Mouse (Mus musculus) neural tube, embryonic 12.5 days (tissue): ENCODE data around the gene Topaz1. TPM values are rescaled to one million over a fixed set of nuclear protein-coding genes. Genes with fewer than 3 reads are reported as not detected.

Experiments
- polyA plus RNA-seq: library from polyadenylated mRNA; unstranded; fragments of >200 nt; fragmentation: Nextera tagmentation; extraction: Ambion mirVana; gene quantifications from 2 replicates; pipeline ENCODE4 v1.2.1, GENCODE M21; 2016

Gene Topaz1
- polyA plus RNA-seq, 1 experiment from 2014 or later, result not detected

Other genes with a start within 250 kb of the Topaz1 start
- 7.1 and 7.8 TPM in 2 replicates for gene Tcaim, start 58.2 kb downstream of the Topaz1 start, polyA plus RNA-seq
- gene Gm35549, start 96.7 kb downstream of the Topaz1 start, polyA plus RNA-seq, result 0.34 TPM in 1 of 2 replicates, not detected in the other
- gene Zfp445, start 118.7 kb downstream of the Topaz1 start, polyA plus RNA-seq, result 101 and 115 TPM in 2 replicates
- 4.0 and 4.8 TPM in 2 replicates for gene Zkscan7, start 138.3 kb downstream of the Topaz1 start, polyA plus RNA-seq
- 31.1 and 32.0 TPM in 2 replicates for gene Zfp105, start 175.7 kb downstream of the Topaz1 start, polyA plus RNA-seq
- gene 1110059G10Rik, start 203.7 kb downstream of the Topaz1 start, polyA plus RNA-seq, result 29.1 and 31.8 TPM in 2 replicates
- 44.0 and 49.3 TPM in 2 replicates for gene Kif15, start 203.7 kb downstream of the Topaz1 start, polyA plus RNA-seq